ENCODE assay signal across 8 mouse cellular contexts in genomic region chr6:83121863-83122710, GRCm38 (mm10). TPM values are rescaled to one million over a fixed set of nuclear protein-coding genes. Genes with fewer than 3 reads are reported as not detected.
DNase-seq lines count a peak whose midpoint lies in the region; ATAC-seq lines count a peak whose summit lies in the region.

No protein-coding gene starts in this region.

- no peaks in the 10 kb centered on the region for H3K27me3 ChIP-seq in heart, embryonic 10.5 days (ENCODE audit: insufficient read depth, poor library complexity, severe bottlenecking)
- no peaks in the 10 kb centered on the region for H3K27me3 ChIP-seq in hindbrain, embryonic 16.5 days (replicated peaks; ENCODE audit: control insufficient read depth, insufficient read depth, low read length)
- H3K27me3 ChIP-seq in midbrain, embryonic 10.5 days (ENCODE audit: low read depth, poor library complexity, severe bottlenecking) = no peaks in the 10 kb centered on the region

- H3K4me1 ChIP-seq in heart, embryonic 10.5 days = peaks cover 53% of the 10 kb centered on the region
- peaks cover 40% of the 10 kb centered on the region for H3K4me1 ChIP-seq in hindbrain, embryonic 16.5 days (ENCODE audit: control insufficient read depth, insufficient read depth, low read depth, low read length)
- H3K4me1 ChIP-seq in midbrain, embryonic 10.5 days = peaks cover 66% of the 10 kb centered on the region

- ATAC-seq in CD4-positive, CD25-positive, alpha-beta regulatory T cell, adult 4 months = peak; percentile 11
- 0 out of 2 replicates have a peak, but pooled peaks have one; percentile 1 for ATAC-seq in hindbrain, embryonic 16.5 days

- peak overlapping the region; percentile 98 for H3K27ac ChIP-seq in heart, embryonic 10.5 days
- peak overlapping the region; percentile 96 for H3K27ac ChIP-seq in hindbrain, embryonic 16.5 days (ENCODE audit: low read depth, low read length)
- H3K27ac ChIP-seq in midbrain, embryonic 10.5 days (replicated peaks) = peak overlapping the region; percentile 99

- peak overlapping the region; percentile 86 for H3K9ac ChIP-seq in hindbrain, embryonic 16.5 days (ENCODE audit: low read depth, low read length)

- no peak for DNase-seq in heart, embryonic 10.5 days (ENCODE audit: low spot score)
- DNase-seq in heart, adult 18-20 months = no peak
- peak; percentile 36 to 50 for DNase-seq in cerebellum, postnatal 4 days (ENCODE audit: low spot score in 2 of 2)
- no peak for DNase-seq in midbrain, embryonic 10.5 days (ENCODE audit: low spot score)
- no peak for DNase-seq in T-cell, adult 2 months (ENCODE audit: low spot score)
- no peak for DNase-seq in spleen, postnatal 10 days (ENCODE audit: low spot score in 2 of 2)

- H3K9me3 ChIP-seq in heart, embryonic 10.5 days = no peaks in the 10 kb centered on the region
- no peaks in the 10 kb centered on the region for H3K9me3 ChIP-seq in hindbrain, embryonic 16.5 days (ENCODE audit: control insufficient read depth, low read length)
- no peaks in the 10 kb centered on the region for H3K9me3 ChIP-seq in midbrain, embryonic 10.5 days (replicated peaks)

- peak overlapping the region; percentile 91 for H3K4me3 ChIP-seq in heart, embryonic 10.5 days
- H3K4me3 ChIP-seq in hindbrain, embryonic 16.5 days (ENCODE audit: low read length) = peak overlapping the region; percentile 80
- peak overlapping the region; percentile 89 for H3K4me3 ChIP-seq in midbrain, embryonic 10.5 days

- peak overlapping the region; percentile 98 for H3K4me2 ChIP-seq in hindbrain, embryonic 16.5 days (ENCODE audit: low read length)

- WGBS in heart, embryonic 10.5 days = 1% methylated on average over 47 of the region's 52 CpGs
- WGBS in hindbrain, embryonic 16.5 days = under 1% methylated on average over 29 of the region's 52 CpGs
- WGBS in midbrain, embryonic 10.5 days = 2% methylated on average over 46 of the region's 52 CpGs

- H3K36me3 ChIP-seq in heart, embryonic 10.5 days = peaks cover 26% of the 10 kb centered on the region
- peaks cover 14% of the 10 kb centered on the region; the same call in 1 of the 2 replicates for H3K36me3 ChIP-seq in hindbrain, embryonic 16.5 days (ENCODE audit: control insufficient read depth, insufficient read depth, low read length)
- H3K36me3 ChIP-seq in midbrain, embryonic 10.5 days = peaks cover 40% of the 10 kb centered on the region

RNA-seq across cellular contexts. Expression of gene Wbp1, which starts 0.7 kb away (rescaled TPM):
- polyA plus RNA-seq in heart, embryonic 10.5 days (2016; fragmentation: Nextera tagmentation; extraction: Ambion mirVana) = 101 and 113 TPM in 2 replicates
- total RNA-seq in heart, adult 18-20 months (2021) = 10 to 100 TPM; 68.8 to 74.6 TPM
- polyA plus RNA-seq in CD4-positive, CD25-positive, alpha-beta regulatory T cell, adult 4 months (2017; shearing (Covaris generic)) = 10 to 100 TPM; 20.4 to 23.6 TPM
- 146 and 148 TPM in 2 replicates for polyA plus RNA-seq in hindbrain, embryonic 16.5 days (2015; fragmentation: Nextera tagmentation; extraction: Ambion mirVana)
- 138 and 180 TPM in 2 replicates for polyA plus RNA-seq in midbrain, embryonic 10.5 days (2016; fragmentation: Nextera tagmentation; extraction: Ambion mirVana)

RNA-seq across cellular contexts. Expression of gene Ino80b, which starts 3.1 kb away (rescaled TPM):
- 11.4 and 16.1 TPM in 2 replicates for polyA plus RNA-seq in heart, embryonic 10.5 days (2016; fragmentation: Nextera tagmentation; extraction: Ambion mirVana)
- 10 to 100 TPM; 11.9 to 15.7 TPM for total RNA-seq in heart, adult 18-20 months (2021)
- 1 to 10 TPM in 1 of 2 experiments, under 1 TPM in 1; 0.56 to 3.3 TPM for polyA plus RNA-seq in CD4-positive, CD25-positive, alpha-beta regulatory T cell, adult 4 months (2017; shearing (Covaris generic))
- 13.5 and 14.7 TPM in 2 replicates for polyA plus RNA-seq in hindbrain, embryonic 16.5 days (2015; fragmentation: Nextera tagmentation; extraction: Ambion mirVana)
- polyA plus RNA-seq in midbrain, embryonic 10.5 days (2016; fragmentation: Nextera tagmentation; extraction: Ambion mirVana) = 18.2 and 18.7 TPM in 2 replicates

RNA-seq across cellular contexts. Expression of gene Mogs, which starts 6.8 kb away (rescaled TPM):
- polyA plus RNA-seq in heart, embryonic 10.5 days (2016; fragmentation: Nextera tagmentation; extraction: Ambion mirVana) = 24.5 and 42.5 TPM in 2 replicates
- 10 to 100 TPM in 1 of 2 experiments, 1 to 10 TPM in 1; 9.3 to 10.3 TPM for total RNA-seq in heart, adult 18-20 months (2021)
- 10 to 100 TPM in 1 of 2 experiments, 1 to 10 TPM in 1; 6.5 to 16.0 TPM for polyA plus RNA-seq in CD4-positive, CD25-positive, alpha-beta regulatory T cell, adult 4 months (2017; shearing (Covaris generic))
- polyA plus RNA-seq in hindbrain, embryonic 16.5 days (2015; fragmentation: Nextera tagmentation; extraction: Ambion mirVana) = 6.4 and 21.1 TPM in 2 replicates
- 31.8 and 33.7 TPM in 2 replicates for polyA plus RNA-seq in midbrain, embryonic 10.5 days (2016; fragmentation: Nextera tagmentation; extraction: Ambion mirVana)

RNA-seq across cellular contexts. Expression of gene Rtkn, which starts 13.2 kb away (rescaled TPM):
- 18.4 and 24.4 TPM in 2 replicates for polyA plus RNA-seq in heart, embryonic 10.5 days (2016; fragmentation: Nextera tagmentation; extraction: Ambion mirVana)
- total RNA-seq in heart, adult 18-20 months (2021) = 1 to 10 TPM; 3.5 to 5.9 TPM
- polyA plus RNA-seq in CD4-positive, CD25-positive, alpha-beta regulatory T cell, adult 4 months (2017; shearing (Covaris generic)) = under 1 TPM in 1 of 2 experiments, not detected in 1; 0.49 TPM
- polyA plus RNA-seq in hindbrain, embryonic 16.5 days (2015; fragmentation: Nextera tagmentation; extraction: Ambion mirVana) = 18.9 and 20.3 TPM in 2 replicates
- 35.3 and 39.7 TPM in 2 replicates for polyA plus RNA-seq in midbrain, embryonic 10.5 days (2016; fragmentation: Nextera tagmentation; extraction: Ambion mirVana)

RNA-seq across cellular contexts. Expression of gene Mrpl53, which starts 13.2 kb away (rescaled TPM):
- polyA plus RNA-seq in heart, embryonic 10.5 days (2016; fragmentation: Nextera tagmentation; extraction: Ambion mirVana) = 157 and 167 TPM in 2 replicates
- 100 to 1,000 TPM; 124 to 135 TPM for total RNA-seq in heart, adult 18-20 months (2021)
- 10 to 100 TPM; 57.0 to 61.5 TPM for polyA plus RNA-seq in CD4-positive, CD25-positive, alpha-beta regulatory T cell, adult 4 months (2017; shearing (Covaris generic))
- polyA plus RNA-seq in hindbrain, embryonic 16.5 days (2015; fragmentation: Nextera tagmentation; extraction: Ambion mirVana) = 107 and 117 TPM in 2 replicates
- 148 and 153 TPM in 2 replicates for polyA plus RNA-seq in midbrain, embryonic 10.5 days (2016; fragmentation: Nextera tagmentation; extraction: Ambion mirVana)

Comparison
In these comparisons a context has a peak if more than half of its experiments do, and no peak if none do; other contexts are left out.
1. DNase-seq: peak in cerebellum, postnatal 4 days (2 of 2); none in heart, embryonic 10.5 days (single experiment), heart, adult 18-20 months (0 of 2), midbrain, embryonic 10.5 days (single experiment), T-cell, adult 2 months (single experiment) and spleen, postnatal 10 days (0 of 2).
2. Peak in every context shown above with its lines, with median percentiles within 50 percentile points of each other: H3K27ac ChIP-seq and H3K4me3 ChIP-seq.